Mouse (Mus musculus): ENCODE measurements around the gene Grid2.

Grid2 gene

GRCm38 (mm10) chr6:64063858-64064257, 808.2 kb downstream of the Grid2 start:
- no peak for DNase-seq (ENCODE audit: low read depth, low spot score)

- DNase-seq (ENCODE audit: low read depth, low spot score): no peak
Measured at GRCm38 (mm10) chr6:64064704-64065103, 809.0 kb downstream of the Grid2 start.

- DNase-seq (ENCODE audit: low read depth, low spot score): no peak
Measured at GRCm38 (mm10) chr6:64073406-64073805, 817.7 kb downstream of the Grid2 start.

- no peak for DNase-seq (ENCODE audit: low read depth, low spot score)
Measured at GRCm38 (mm10) chr6:64077911-64078310, 822.2 kb downstream of the Grid2 start.

- DNase-seq (ENCODE audit: low read depth, low spot score): no peak
Measured at GRCm38 (mm10) chr6:64098662-64099061, 843.0 kb downstream of the Grid2 start.

GRCm38 (mm10) chr6:64114594-64114993, 858.9 kb downstream of the Grid2 start:
- DNase-seq (ENCODE audit: low read depth, low spot score): no peak

- no peak for DNase-seq (ENCODE audit: low read depth, low spot score)
Measured at GRCm38 (mm10) chr6:64136275-64136674, 880.6 kb downstream of the Grid2 start.

GRCm38 (mm10) chr6:64148613-64149012, 892.9 kb downstream of the Grid2 start:
- no peak for DNase-seq (ENCODE audit: low read depth, low spot score)

DNA sequence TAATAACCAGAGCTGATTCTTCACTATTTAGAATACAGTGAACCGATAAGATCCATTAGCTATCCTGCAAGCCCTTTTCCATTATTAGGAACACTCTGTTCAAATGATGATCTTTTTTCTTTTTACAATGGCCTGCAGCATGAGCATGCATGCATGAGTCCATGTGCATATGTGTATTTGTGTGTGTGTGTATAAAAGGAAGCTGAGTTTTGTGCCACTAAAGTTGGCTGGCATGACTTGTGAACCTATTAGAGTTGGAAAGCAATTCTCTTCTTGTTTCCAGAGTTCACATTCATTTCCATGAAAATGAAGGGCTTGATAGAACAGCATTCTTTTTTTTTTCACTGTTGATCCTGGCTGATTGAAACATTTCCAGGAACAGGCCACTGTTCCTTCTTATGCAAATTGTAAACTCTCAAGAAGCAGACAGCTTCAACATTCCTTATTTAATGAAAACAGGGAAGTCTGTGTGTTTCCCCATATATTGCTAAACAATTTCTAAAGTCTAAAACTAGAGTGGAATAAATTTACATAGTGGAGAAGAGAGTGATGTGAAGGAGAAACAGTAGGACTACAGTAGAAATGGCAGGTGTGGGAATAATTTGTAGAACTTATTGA, 919.4 kb downstream of the Grid2 start:
- peak; percentile 38 for DNase-seq (ENCODE audit: low read depth, low spot score)

DNA sequence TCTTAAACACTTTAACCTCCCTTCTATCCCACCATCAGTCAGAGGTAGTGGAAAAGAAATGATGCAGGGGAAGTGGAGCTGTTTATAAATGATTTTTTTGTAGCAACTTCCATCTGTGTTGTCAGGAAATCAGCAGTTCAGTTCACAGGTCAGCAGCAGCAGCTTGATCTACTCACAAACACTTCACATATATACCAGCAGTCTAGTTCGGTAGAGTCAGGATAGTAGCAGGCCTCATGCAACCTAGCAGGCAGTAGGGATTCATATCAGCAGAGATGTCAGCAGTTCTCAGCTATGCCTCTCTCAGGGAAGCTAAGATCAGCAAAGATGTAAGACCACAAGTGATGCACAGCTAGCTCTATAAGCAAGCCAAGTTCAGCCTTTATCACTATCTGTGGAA, 938.0 kb downstream of the Grid2 start:
- no peak for DNase-seq (ENCODE audit: low read depth, low spot score)

GRCm38 (mm10) chr6:64202396-64203122, 946.9 kb downstream of the Grid2 start:
- DNase-seq (ENCODE audit: low read depth, low spot score): no peak

GRCm38 (mm10) chr6:64236351-64236750, 980.7 kb downstream of the Grid2 start:
- DNase-seq (ENCODE audit: low read depth, low spot score): no peak

GRCm38 (mm10) chr6:64240526-64240925, 984.9 kb downstream of the Grid2 start:
- DNase-seq (ENCODE audit: low read depth, low spot score): no peak

DNA sequence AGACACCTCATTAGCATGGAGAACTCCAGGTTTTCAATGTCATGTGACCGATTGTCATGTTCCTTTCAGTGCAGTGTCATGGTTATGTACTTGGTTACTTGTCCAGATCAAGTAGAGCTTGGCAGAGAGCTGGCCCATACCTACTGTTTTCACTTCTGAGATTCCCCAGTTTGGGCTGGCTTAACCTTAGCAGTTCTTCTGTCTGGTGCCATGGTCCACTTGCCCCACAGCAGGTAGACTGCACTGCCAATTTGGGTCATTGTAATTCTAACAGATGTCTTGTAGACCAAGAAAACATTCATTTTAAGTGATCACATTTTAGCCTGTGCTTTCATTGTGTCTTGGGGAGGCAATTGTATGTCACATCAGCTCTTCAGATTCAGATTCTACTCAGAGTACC, 990.3 kb downstream of the Grid2 start:
- no peak for DNase-seq (ENCODE audit: low read depth, low spot score)

DNA sequence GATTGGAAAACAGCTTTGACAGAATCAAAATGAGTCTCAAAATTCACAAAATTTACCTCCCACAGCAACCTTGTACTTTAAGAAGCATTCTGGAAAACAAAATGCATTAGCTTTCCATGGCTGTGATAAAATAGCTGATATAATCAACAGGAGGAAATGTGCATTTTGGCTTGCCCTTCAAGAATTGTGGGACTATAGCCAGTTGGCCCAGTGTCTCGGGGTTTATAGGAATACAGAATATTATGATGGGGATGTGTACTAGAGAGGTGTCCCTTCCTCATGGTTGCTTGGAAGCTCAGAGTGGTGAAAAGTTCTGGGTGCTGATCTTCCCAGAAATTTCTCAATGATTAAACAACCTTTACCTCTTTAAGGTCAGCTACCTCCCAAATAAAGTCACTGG, 995.4 kb downstream of the Grid2 start:
- DNase-seq (ENCODE audit: low read depth, low spot score): no peak

GRCm38 (mm10) chr6:64263517-64263916, 1007.8 kb downstream of the Grid2 start:
- DNase-seq (ENCODE audit: low read depth, low spot score): no peak

DNA sequence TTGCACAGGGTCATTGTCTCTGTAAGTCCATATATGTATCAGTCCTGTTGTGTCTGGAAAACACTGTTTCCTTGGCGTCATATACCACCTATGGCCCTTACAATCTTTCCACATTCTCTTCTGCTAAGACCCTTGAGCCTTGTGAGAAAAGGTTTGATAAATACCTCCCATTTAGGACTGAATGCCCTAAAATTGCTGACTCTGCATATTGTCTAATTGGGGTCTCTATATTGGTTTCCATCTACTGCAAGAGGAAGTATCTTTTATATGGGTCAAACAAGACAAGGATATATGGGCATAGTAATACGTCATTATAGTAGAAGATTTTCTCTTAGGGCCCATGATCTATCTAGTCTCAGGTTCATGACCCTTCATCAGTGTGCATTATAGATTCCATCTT, 1008.5 kb downstream of the Grid2 start:
- DNase-seq (ENCODE audit: low read depth, low spot score): no peak

DNA sequence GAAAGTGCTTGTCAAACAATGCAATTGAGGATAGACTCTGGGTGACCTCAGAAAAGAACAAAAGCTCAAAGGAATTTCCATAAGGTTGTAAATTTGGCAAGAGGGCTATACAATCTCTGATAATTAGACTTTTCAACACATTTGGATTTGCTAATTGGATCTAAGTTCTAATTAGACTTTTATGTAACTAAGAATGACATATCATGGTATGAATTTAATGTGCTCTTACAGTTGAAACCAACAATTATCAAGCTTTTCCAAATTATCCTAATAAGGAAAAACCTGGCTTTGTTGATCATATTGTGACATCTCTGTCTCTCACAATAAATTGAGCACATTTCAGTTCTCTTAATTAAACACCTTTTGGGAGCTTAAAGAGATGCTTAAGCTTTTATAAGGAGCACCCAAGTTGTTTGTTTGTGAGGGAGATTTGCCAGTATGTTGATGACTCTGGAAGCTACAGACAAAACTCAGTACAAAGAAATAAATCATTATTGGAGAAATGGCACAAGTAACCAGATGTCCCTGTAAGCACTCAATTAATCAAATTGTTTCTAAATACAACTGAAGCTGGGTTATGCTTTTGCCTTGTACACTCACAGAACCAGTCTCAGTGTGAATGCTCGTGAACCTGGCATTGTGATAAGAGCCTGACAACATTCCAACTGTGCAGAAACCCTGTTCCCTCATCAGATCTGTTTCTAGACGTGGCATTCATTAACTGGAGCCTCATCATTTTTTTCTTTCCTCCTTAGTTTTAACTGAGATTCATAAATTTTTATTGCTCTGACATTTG, 1018.8 kb downstream of the Grid2 start:
- DNase-seq (ENCODE audit: low read depth, low spot score): no peak

DNA sequence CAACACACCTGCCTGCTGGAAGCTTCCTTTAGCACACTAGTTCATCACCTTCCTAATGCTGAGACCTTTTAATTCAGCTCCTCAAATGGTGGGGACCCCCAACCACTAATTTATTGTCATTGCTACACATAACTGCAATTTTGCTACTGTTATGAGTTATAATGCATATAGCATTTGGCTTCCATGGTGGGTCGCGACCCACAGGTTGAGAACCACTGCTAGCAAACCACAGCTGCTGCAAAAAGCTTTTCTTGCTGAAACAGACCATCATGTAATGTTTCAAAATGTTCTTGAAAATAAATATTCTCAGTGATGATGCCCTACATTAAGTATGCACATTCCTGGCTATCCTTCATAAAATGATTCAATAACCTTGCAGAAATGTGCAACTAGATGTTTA, 1024.3 kb downstream of the Grid2 start:
- DNase-seq (ENCODE audit: low read depth, low spot score): no peak

DNA sequence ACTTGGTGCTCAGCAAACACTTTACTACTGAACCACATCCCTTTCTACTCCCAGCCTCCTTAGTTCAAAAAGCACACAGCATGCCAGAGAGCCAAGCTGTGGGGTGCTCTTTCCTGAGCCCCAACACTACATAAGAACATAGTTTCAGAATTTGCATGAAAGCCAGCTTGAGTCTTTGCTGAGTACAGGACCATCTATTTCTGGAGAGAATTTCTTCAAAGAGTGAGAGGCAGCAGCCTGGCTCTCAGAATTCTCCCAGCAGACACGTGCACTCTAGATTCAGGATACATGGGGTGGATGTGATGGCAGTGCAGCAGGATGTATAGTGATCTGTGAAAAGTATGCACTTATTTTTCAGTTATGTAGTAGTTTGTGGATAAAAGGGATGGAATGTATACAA, 1038.1 kb downstream of the Grid2 start:
- no peak for DNase-seq (ENCODE audit: low read depth, low spot score)

DNA sequence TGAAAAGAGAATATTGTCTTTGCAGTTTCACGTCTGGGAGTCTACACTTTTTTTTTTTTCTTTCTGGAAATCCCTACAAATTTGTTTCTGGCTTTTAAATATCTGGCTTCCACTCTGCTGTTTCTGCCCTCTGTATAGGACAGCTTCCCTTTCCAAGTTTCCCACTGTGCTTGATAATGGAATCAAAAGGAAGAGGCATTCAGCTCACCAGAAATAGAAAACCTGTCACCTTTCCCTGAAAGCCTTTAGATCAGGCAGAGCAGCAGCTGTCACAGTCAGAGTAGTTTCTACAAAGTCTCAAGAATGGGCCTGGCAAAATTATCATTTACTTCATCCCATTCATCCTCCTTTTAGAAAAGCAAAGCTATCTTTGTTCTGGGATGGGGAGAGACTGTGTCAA, 1042.0 kb downstream of the Grid2 start:
- no peak for DNase-seq (ENCODE audit: low read depth, low spot score)

DNA sequence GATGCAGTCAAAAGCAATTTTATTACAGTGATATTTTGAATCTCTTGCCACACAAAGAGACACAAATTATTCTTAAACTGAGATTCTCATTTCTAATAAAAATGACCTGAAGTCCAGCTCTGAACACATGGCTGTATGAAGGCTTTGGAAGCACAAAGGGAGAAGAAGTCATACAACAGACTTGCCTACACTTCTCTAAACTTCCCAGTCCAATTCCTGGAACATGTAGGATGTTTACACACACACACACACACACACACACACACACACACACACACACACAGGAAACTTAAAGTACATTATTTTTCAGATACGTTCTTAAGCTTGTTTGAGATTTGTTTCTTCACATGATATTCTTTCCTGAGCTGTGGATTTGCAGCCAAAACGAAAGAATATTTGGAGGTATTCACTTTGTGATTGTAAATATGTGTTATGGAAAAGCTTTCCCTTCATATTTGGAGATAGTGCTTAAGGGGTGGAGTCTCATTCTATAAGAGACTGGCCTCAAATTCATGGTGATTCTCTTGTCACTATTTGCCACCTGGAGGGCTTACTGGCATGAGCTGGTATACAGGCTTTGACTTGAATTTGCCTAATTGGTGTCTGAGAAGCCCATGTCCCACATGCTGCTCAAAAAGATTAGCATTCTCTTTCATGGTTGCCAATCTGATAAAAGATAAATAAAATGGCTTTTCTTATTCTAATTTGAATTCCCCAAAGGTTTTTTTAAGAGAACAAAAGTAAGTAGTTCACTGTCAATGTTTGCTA, 1049.2 kb downstream of the Grid2 start:
- no peak for DNase-seq (ENCODE audit: low read depth, low spot score)

Measured in ES-CJ7 (cell line).